Mouse (Mus musculus) CH12.LX (cell line): Measurements from ENCODE around the gene Ly6g5b.

Source experiments
- EP300 ChIP-seq: IDR thresholded peaks from 2 replicates; pipeline ENCODE4 v1.6.1; 2011; ENCODE audit warnings: low read length, improper control_type of control experiment
- POLR2A ChIP-seq: IDR thresholded peaks from 2 replicates; pipeline ENCODE4 v1.6.1; 2011; ENCODE audit warnings: low read depth, mild to moderate bottlenecking, improper control_type of control experiment, low read length

GRCm38 (mm10) chr17:35066084-35066483 is 49.1 kb downstream of the Ly6g5b start, which contains the start of gene Mpig6b:
- TF ChIP-seq POLR2A, result no peak
- TF ChIP-seq EP300, result no peak
